Mouse (Mus musculus): ENCODE data around the gene Ptar1.

Ptar1 gene

DNA sequence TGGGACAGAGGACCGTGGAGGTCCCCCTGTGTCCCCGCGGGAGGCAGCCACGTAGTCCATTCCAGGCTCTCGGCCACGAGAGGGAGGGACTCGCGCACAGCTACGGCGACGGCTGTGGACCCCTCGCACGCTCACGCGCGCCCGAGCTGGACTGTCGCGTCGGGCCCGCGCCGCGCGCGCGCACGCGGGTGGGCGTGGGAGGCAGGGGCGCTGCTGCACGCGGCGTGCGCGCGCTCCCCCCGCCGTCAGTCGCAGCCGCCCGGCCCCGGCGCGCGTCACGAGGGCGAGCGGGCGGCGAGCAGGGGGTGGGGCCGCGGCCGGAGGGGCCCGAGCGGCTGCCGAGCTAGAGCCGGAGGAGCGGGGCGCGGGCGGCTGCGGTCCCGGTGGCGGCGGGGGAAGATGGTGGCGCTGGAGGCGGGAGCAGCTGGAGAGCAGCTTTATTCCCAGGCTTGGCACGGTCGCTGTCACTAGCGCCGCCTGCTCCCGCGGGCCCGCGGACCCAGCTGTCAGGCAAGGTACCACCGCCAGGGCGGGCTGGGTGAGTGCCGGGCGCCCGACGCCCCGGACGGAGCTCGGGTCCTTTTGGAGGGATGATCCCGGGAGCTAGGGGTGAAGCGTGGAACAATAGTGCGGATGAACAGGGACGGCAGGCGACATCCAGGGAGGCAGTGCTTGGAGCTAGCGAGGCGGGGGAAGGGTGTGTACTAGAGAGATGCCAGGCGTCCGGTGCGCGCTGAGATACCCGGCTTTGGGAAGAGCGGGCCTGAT is 71.5 kb downstream of the Ptar1 start, which contains the start of gene Apba1:
Apba1 (plus strand) TSS at position 334 of the 768 bp plus-strand sequence.
- DNase-seq (ENCODE audit: low spot score) = peak; percentile 5

DNA sequence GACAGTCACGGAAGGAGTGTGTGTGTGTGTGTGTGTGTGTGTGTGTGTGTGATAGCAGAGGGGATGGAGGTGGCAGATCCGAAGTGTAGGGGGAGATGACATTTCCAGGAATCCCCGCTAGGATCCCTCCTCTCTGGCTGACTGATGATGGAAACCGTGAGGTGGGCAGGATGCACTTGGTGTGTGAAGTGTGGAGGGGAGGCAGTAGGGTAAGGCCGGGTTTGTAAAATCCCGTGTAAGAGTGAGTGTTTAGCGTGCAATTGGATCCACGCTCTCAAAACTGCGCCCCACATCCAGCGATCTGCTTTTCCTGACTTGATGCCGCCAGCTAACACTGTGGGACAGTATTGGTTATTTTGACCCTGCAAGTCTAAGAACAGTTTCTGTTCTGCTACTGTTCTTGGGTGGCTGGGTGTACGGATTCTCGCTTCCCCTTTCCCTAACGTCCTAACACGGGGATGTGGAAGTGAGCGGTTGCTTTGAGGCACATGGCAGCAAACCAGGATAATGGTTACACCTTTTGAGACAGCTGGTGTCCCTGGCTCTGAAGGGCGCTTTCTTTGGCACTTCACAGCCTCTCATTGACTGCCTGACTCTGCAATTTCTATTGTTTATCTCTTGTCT is 72.2 kb downstream of the Ptar1 start:
- DNase-seq (ENCODE audit: low spot score) = no peak

DNA sequence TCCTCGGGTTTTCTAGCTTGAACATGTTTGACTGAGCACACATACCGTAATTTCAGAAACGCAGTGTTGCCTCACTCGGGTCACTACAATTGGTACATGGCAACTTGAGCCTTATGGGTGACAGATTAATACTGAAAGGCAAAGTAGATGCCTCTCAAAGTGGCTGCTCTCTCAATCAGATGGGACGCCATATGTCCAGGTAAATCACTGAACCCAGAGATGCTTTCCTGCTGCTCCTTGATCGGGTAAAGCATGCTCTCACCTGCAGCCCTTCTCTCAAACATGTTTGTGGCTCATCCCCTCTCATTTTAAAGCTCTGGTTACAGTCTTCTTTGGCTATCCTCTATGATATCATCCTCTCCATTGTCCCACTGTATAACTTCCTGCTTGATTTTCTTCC is 76.1 kb downstream of the Ptar1 start:
- no peak for DNase-seq (ENCODE audit: low spot score)

DNA sequence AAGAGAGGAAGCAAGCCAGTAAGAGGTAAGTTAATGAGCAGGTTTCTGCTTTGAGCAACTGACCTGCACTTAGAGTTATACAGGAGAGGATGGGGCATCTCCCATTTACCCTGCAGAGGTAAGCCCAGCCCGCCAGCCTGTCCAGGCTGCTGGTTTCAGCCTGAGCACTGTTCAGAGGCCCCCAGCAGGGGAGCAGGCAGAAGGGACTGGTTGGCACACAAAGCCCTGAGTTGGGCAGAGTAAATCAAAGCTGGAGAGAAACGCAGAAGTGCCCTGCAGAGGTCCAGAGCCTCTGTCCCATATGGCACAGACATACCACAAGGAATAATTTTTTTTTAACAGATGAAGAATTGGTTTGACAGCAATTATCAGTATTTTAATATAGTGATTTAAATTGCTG is 76.8 kb downstream of the Ptar1 start:
- no peak for DNase-seq (ENCODE audit: low spot score)

DNA sequence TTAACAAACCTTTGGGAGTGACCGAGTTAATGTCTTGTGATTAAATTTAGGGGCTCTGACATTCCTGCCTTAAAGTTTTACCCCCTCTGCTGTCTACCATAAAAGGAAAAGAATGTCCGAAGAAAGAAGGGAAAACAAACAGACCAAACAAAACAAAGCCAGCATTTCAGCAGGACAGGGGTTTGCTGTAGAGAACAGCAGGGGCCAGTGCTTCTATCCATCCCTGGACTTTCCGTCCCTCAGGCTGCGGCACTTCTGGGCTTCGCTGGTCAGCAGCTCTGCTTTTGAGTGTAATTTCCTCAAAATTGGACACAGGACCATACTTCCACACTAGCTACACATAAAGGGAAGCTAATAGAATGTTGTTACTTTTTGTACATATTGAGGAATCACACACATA is 81.6 kb downstream of the Ptar1 start:
- no peak for DNase-seq (ENCODE audit: low spot score)

DNA sequence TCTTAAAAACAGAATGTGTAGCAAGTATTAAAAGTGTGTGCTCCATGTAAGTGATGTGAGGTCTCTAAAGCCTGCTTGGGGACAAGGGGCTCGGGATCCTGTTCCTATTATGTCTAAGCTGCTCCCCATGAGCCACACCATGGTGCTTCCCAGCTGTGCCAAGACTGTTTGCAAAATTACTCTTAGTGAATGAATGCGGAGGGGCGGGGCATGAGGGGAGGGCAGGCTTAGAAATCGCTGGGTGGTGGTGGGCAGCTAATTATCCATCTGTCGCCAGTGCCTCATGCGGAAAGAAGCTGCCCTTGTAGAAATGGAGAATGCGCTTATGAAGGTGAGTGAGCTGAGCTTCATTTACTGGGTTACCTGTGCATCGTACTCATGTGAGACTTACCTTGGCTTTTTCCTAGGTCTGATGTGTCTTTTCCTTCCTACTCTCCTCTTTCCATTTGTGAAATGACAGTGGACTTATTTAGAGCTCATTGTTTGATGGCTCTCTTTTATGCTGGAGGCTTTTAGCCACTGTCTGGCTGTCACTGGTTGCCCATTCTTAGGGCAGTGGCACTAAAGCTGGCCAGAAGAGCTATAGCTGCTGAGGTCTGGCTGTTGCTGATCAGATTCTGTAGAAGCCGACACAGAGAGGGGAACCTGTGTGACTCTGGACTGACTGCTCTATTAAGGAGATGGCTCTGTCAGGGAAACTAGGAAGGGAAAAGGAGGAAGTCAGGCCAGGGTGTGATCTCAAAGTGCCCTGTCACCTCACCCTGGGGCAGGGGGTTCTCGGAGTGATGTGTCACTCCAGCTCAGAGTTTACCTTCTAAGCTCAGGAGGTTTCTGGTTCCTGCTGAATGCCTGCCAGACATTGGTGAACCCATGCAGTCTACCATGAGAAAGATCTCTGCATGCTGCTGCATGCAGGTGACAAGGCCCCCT is 83.5 kb downstream of the Ptar1 start:
- DNase-seq (ENCODE audit: low spot score) = no peak

DNA sequence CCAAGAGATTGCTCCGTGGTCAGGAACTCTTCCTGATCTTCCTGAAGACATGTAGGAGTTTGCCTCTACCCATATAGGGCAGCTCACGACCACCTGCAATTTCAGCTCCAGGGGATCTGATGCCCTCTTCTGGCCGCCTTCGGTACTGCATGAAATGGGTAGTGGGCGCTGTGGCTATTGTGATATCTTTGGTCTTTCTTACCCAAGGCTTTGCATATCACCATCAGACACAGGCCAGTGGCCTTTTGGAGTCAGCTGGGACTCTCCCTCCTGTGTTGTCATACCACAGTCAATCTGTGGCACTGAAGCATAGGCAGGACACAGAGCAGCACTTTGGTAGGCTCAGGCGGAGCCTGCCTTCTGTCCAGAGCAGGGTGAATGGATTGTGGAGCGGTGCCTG is 84.7 kb downstream of the Ptar1 start:
- DNase-seq (ENCODE audit: low spot score) = no peak

DNA sequence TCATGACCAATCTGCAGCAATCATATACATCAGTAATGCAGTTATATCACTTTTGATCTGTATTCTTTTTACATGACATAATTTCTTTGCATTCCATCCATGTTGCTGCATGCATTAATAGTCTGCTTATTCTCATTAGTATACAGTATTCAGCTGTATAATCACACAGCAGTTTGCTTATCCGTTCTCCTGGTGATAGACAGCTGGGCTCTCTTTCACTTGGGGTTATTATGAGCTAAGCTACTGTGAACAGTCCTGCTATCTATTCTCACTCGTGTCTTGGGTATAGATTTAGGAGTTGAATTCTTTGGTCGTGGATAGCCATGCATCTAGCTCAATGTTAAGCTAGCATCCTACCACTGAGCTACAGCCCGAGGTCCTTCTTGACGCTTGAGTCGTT is 88.1 kb downstream of the Ptar1 start:
- DNase-seq (ENCODE audit: low spot score) = no peak

DNA sequence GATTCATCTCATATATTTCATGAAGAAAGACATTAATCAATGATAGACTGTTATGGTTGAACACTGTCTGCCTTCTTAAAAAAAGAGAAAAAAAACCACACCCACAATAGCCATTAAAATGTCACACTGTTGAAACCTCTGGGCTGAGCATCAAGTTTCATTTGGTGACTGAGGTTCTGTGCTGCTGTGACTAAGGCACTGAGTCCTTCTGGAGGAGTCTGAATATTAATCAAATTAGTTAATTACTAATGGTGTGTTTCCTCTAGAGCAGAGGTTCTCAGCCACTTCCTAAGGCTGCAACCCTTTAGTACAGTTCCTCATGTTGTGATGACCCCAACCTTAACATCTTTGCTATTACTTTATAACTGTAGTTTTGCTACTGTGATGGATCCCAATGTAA is 91.9 kb downstream of the Ptar1 start:
- DNase-seq (ENCODE audit: low spot score) = no peak

DNA sequence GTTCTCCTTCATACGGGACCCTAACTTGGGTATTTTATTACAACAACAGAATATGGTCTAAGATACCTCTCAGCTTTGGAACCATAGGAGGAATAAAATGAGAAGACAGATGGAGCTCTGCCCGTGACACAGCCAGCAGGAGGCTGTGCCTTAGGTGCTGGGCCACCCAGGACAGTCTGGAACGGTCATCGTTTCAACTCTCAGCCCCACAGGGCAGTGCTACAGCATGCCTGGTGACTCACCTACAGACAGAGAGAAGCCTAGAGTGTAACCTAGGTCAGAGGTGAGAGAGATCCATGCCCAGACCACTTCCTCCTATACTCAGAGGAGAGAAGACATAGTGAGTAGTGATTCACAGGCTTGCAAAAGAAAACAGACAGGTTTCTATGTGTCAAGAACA is 92.9 kb downstream of the Ptar1 start:
- DNase-seq (ENCODE audit: low spot score) = no peak

All from spleen, adult 12 weeks (tissue).